Mouse (Mus musculus) urinary bladder, postnatal 36 days (tissue): ENCODE results near the gene Sorcs1.

Experiments
- DNase-seq, 2 experiments: peaks; one replicate each; pipeline ENCODE4 v3.0.0; 2022; ENCODE audit warnings: low spot score in 2 of 2, mixed read lengths in 1 of 2

Gene Sorcs1

GRCm38 (mm10) chr19:50220476-50220875 lies 458.0 kb downstream of the Sorcs1 start:
- no peak for DNase-seq

- no peak for DNase-seq
Observed at GRCm38 (mm10) chr19:50214466-50215228, 463.8 kb downstream of the Sorcs1 start.

- no peak for DNase-seq
Observed at GRCm38 (mm10) chr19:50210456-50210855, 468.0 kb downstream of the Sorcs1 start.

DNA sequence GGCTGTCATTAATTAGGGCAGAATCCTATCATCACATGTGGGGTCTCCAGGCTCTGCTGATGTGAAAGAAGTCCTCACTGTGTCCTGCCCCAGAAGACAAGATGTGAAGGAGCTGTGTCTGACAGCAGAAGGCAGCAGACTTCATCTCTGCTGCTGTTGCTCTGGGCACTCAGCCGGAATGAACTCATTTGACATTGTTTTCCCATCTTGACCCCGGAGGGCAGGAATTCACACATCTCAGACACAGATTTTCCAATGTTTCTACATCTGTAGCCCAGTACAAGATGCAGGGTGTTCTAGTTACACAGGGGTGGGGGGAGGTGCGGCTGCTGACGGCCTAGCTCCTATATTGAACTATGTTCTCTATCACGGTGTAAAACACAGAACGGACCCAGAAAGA lies 474.1 kb downstream of the Sorcs1 start:
- no peak for DNase-seq

DNA sequence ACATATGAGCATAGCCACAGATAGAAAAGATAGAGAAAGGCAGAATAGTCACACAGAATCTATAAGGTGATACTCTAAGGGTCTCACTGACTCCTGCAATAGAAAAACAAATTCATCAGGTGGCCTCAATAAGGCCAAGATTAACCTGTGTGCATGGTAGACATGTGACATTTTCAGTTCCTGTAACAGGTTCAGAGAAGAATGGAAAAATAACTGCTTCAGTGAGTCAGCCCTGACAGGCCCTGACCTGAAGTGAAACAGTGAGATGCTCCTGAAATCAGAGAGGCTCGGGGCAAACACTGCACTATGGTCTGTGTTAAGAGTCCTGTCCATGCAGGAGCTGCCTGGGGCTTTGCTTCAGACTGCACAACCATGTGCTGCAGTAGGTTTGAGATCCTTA lies 481.9 kb downstream of the Sorcs1 start:
- DNase-seq, result no peak

DNA sequence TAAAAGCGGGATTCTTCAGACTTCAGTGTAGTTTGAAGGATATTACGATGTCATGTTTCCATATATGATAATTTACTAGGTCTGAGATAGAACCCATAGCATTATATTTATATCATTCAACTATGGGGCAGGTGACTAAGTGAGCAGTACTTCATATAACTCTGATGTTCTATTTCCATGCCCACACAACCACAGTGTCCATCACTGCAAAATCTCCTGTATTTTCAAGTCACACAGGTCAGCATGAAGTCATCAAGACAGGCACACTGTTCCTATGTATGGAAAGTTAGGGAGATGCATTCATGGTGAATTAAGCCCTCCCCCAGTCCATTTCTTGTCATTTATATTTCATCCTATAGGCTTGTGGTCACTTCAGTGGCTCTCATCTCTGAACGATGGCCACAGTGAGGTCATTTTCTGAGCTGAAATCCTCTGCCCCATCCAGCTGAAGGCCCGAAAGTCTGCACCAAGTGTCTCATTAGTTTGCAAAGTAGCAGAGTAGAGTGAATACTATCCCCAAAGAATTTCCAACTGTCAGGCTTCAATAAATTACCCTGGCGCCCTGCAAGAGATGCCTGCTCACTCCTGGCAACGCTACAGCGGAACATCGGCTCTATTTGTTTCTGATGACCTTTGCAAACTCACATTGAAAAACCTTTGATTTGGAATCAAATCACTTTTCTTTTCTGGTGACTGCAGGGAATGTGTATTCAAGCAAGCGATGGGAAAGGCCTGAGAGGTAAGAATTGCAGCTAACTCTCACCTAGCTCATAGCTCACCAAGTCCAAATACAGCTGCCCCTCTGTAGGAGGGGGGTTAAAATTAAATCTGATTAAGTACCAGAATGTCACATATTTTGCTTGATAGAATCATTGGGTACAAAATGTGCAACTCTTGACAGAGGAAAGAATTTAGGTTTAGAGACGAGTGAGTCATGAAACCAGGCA lies 492.4 kb downstream of the Sorcs1 start:
- no peak for DNase-seq

- peak; percentile 5 to 9 for DNase-seq
Observed at GRCm38 (mm10) chr19:50184901-50185623, 493.4 kb downstream of the Sorcs1 start.

GRCm38 (mm10) chr19:50178851-50179250 lies 499.6 kb downstream of the Sorcs1 start:
- no peak for DNase-seq

DNA sequence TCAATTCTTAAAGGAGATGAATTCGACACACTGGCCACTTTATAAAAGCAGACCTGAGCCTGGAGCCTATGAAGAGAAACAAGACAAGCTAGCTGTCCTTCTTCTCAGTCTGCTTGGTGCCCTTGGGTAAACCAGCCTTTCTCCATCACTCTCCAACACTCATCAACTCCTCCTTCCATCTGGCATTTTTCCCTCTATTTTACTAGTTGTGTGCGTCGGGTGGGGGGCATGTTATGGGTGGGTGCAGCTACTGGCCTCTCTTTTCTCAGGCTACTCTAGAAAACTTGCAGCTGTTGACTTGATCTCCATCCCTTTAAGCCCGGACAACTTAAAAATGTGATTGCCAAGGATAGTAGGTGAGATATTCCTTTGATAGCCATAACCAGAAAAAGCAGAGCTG lies 500.3 kb downstream of the Sorcs1 start:
- no peak for DNase-seq

DNA sequence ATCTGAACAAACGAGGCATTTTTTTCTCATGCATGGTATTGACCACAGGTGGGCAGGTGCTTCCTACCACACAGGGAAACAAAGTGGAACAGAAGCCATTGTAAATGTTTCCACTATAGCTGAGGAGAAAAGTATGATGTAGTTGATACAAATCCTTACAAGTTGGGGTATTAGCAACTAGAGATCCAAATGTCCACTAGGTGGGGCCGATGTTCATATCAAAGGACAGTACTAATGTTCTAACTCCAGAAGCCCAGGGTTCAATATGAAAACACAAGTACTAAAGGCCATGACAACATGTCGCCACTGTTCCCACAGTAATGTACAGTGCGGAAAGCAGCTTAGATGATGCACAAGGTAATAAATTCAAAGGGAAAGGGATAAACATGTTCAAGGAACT lies 506.6 kb downstream of the Sorcs1 start:
- DNase-seq, result no peak

- no peak for DNase-seq
Observed at GRCm38 (mm10) chr19:50151111-50151510, 527.3 kb downstream of the Sorcs1 start.

- DNase-seq, result no peak
Observed at GRCm38 (mm10) chr19:50145919-50146318, 532.5 kb downstream of the Sorcs1 start.

DNA sequence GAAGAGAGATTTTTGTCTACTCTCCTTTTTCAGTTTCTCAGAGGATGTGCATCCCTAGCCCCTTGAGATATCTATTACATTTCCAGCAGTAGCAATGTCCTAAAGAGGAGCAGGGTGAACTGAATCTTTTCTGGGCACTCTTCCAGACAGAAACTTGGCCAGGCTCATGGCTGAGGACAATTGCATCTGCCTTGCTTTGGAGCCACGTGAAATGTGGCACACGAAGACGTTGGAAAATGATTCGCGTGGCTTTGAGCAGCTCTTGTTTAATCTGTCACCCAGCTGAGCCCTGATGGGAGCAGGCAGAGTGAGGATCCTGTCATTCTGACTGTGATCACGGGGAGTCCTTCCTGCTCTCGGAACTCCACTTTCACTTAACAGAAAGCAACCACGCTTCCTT lies 536.6 kb downstream of the Sorcs1 start:
- DNase-seq, result no peak

DNA sequence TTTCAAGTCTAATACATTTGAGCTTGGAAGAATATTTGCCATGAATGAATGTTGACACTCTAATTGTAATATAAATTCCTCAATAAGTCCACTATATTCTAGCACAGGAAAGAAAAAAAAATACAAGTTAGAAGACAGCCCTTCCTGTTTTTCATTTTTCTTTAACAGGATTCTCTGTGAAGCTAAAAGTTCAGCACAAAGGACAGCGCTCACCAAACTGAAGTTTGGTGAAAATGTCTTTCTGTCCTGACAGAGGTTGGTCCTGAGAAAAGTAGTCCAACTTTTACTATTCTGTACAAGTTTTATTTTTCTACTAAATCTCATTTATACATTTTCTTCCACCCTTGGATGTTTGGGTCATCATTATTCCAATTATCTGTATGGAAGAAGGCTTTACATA lies 543.8 kb downstream of the Sorcs1 start:
- DNase-seq, result no peak

- DNase-seq, result no peak
Observed at GRCm38 (mm10) chr19:50105842-50106585, 572.4 kb downstream of the Sorcs1 start.
